Mouse (Mus musculus) limb, embryonic 15.5 days (tissue): ENCODE measurements at regions not wholly inside any gene's neighbourhood (a gene's known extent, or its start where the extent isn't known, plus 50 kb on each side); places are given as distances from the start of the nearest gene placed in this dataset.

Source experiments
- ATAC-seq: fragments of 200-750 bp; cut with Nextera tagmentation; 2 replicates; pipeline ENCODE4 v1.8.0; 2017; ENCODE audit warnings: low read depth, moderate TSS enrichment; ENCODE audit not compliant: insufficient number of reproducible peaks, low FRiP score, low TSS enrichment
- H3K27ac ChIP-seq: fragments of 300-500 bp; sonication (generic); 2 replicates; pipeline ENCODE4 v1.5.1; 2015; ENCODE audit warnings: moderate library complexity, mild to moderate bottlenecking, inconsistent platforms
- H3K27me3 ChIP-seq: fragments of 300-500 bp; sonication (generic); 2 replicates; pipeline ENCODE4 v1.6.1; 2015; ENCODE audit warnings: inconsistent platforms
- H3K36me3 ChIP-seq: fragments of 300-500 bp; sonication (generic); 2 replicates; pipeline ENCODE4 v1.6.1; 2015; ENCODE audit warnings: inconsistent platforms
- H3K4me1 ChIP-seq: fragments of 300-500 bp; sonication (generic); 2 replicates; pipeline ENCODE4 v1.6.1; 2015; ENCODE audit warnings: inconsistent platforms
- H3K4me2 ChIP-seq: fragments of 300-500 bp; sonication (generic); 2 replicates; pipeline ENCODE4 v1.6.1; 2015; ENCODE audit warnings: mild to moderate bottlenecking, inconsistent platforms
- H3K4me3 ChIP-seq: fragments of 300-500 bp; sonication (generic); 2 replicates; pipeline ENCODE4 v1.5.1; 2015; ENCODE audit warnings: mild to moderate bottlenecking, inconsistent platforms
- H3K9ac ChIP-seq: fragments of 300-500 bp; sonication (generic); 2 replicates; pipeline ENCODE4 v1.6.1; 2015; ENCODE audit warnings: inconsistent platforms
- H3K9me3 ChIP-seq: fragments of 300-500 bp; sonication (generic); 2 replicates; pipeline ENCODE4 v1.6.1; 2016; ENCODE audit warnings: inconsistent platforms
- WGBS: fragments of 180-500 bp; shearing (Covaris S2); methylation state at CpG from one replicate; pipeline ENCODE4 v1.1.7; 2015; 5-methylcytosine and 5-hydroxymethylcytosine counted together

DNA sequence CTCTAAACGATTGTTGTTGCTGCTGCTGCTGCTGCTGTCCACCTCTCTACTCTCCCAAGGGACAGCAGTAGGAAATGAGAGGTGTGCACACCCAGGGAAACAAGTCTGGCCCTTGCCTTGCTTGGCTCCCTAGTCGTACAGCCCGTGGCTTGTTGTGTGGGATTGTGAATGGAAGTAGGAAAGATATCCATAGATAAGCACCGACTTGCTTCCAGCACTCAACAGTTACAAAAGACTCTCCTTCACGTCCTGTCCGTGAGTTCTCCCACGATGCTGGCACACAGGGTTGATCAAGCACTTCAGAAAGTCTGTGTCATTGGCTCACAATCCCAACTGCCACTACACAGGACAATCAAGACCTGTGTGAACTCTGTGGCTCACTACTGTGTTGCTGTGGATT, 276.7 kb upstream of the Prox1 start:
- no peak for ATAC-seq
- H3K27me3 ChIP-seq = peaks cover 20% of the 10 kb centered on the region
- no peaks in the 10 kb centered on the region for H3K36me3 ChIP-seq
- no peak overlapping the region for H3K4me2 ChIP-seq
- H3K27ac ChIP-seq = no peak overlapping the region
- no peaks in the 10 kb centered on the region for H3K4me1 ChIP-seq
- WGBS = 78% methylated on average over 7 of the region's 7 CpGs
- no peak overlapping the region for H3K4me3 ChIP-seq
- no peaks in the 10 kb centered on the region for H3K9me3 ChIP-seq
- no peak overlapping the region for H3K9ac ChIP-seq

DNA sequence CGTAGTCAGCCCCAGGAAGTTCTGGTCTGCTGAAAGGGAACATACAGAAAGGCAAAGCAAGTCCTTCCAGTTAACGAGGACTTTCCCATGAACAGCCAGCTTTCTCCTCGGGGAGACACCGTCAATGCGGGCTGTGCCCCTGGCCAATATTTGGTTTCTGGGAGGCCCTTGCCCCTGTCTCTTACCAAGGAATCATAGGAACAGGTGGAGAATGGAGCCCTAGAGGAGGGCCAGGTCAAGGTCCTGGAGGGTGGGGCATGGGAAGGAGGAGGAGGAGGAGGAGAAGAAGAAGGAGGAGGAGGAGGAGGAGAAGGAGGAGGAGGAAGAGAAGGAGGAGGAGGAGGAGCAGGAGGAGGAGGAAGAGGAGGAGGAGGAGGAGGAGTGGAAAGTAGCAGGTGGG, 276.2 kb upstream of the Prox1 start:
- H3K9ac ChIP-seq = no peak overlapping the region
- H3K36me3 ChIP-seq = no peaks in the 10 kb centered on the region
- H3K9me3 ChIP-seq = no peaks in the 10 kb centered on the region
- no peak overlapping the region for H3K4me3 ChIP-seq
- H3K4me1 ChIP-seq = no peaks in the 10 kb centered on the region
- no peak for ATAC-seq
- 79% methylated on average over 5 of the region's 5 CpGs for WGBS
- no peak overlapping the region for H3K4me2 ChIP-seq
- peaks cover 20% of the 10 kb centered on the region for H3K27me3 ChIP-seq
- no peak overlapping the region for H3K27ac ChIP-seq

DNA sequence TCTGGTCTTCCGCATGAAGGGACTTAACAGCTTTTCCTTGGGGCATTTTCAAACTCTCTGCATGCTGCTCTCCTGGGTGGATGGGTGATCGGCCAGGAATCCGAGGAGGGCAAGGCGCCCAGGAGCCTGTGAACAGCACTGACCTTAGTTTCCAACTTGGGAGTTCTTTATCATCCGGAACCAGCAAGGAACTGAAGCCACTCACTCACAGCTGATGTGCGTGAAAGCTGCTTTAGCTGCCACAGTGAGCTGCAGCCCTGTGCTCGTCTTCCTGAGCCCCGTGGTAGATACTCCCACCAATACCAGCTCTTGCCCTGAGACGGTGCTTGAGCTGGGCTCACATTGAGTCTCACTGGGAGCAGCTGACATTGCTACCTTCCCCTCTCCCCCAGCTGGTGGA, 273.9 kb upstream of the Prox1 start:
- Histone ChIP-seq H3K4me1 (no peaks in the 10 kb centered on the region), H3K27me3 (peaks cover 18% of the 10 kb centered on the region), H3K4me3 (no peak overlapping the region), H3K9ac (no peak overlapping the region), H3K27ac (no peak overlapping the region), H3K4me2 (no peak overlapping the region), H3K9me3 (no peaks in the 10 kb centered on the region), H3K36me3 (no peaks in the 10 kb centered on the region)
- ATAC-seq = no peak
- 73% methylated on average over 9 of the region's 9 CpGs for WGBS

DNA sequence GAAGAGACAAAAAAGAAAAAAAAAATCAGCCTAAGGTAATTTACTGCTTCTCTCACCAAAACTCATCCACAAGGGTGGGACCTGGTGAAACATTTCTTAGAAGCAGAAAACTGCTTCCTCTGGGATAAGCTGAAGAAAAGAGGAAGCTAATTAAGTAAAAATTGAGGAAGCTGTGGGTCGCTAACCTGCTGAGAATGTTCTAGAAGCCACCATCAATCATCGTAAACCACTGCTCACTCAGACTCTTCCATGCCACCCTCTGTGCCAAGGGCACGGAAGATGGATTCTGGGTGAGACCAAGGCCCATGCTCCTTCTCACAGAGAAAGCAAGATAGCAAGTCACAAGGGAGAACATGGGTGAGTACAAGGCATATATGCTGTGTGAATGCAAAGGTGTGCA, 272.7 kb upstream of the Prox1 start:
- Histone ChIP-seq H3K9ac (no peak overlapping the region), H3K4me1 (no peaks in the 10 kb centered on the region), H3K9me3 (no peaks in the 10 kb centered on the region), H3K27ac (no peak overlapping the region), H3K36me3 (no peaks in the 10 kb centered on the region), H3K4me2 (no peak overlapping the region), H3K4me3 (no peak overlapping the region), H3K27me3 (peaks cover 14% of the 10 kb centered on the region)
- ATAC-seq = no peak
- 62% methylated on average over 3 of the region's 3 CpGs for WGBS

DNA sequence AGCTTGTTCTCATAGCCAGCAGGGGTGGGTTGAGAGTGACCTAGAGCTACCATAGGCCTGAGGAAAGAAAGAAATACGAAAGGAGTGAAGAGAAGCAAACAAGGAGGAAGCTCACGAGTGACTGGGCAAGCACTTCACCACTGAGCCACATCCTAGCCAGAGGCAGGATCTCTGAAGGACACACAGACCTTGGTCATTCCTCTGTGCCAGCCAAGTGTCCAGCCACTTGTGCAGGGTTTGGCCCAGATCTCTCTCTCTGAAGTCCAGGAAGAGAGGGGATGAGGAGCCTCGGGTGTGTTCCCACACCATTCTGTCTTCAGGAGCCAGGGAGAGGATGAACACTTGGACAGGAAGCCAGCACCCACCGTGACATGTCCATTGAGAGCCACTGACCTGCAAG, 271.7 kb upstream of the Prox1 start:
- WGBS = 88% methylated on average over 4 of the region's 4 CpGs
- H3K9me3 ChIP-seq = no peaks in the 10 kb centered on the region
- H3K27ac ChIP-seq = no peak overlapping the region
- H3K9ac ChIP-seq = no peak overlapping the region
- peaks cover 8% of the 10 kb centered on the region; the same call in 1 of the 2 replicates for H3K27me3 ChIP-seq
- no peaks in the 10 kb centered on the region for H3K36me3 ChIP-seq
- no peaks in the 10 kb centered on the region for H3K4me1 ChIP-seq
- ATAC-seq = no peak
- no peak overlapping the region for H3K4me2 ChIP-seq
- H3K4me3 ChIP-seq = no peak overlapping the region

DNA sequence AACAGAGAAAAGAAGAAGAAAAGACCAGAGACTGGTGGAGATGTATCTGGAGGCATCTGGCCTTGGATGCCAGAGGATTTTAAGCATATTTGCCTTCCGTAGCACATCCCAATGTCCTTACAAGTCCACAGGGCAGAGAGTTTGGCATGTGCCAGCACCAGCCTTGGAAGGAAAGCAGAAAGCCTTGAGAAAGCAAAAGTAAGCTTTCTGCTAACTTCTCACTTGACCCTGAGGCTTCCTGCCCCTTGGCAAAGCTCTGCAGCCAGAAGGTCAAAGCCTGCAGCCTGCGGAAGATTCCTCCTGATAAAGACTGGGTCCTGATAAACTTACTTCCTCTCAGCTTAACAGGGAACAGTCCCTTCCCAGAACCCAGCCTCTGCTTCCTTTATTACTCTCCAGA, 268.3 kb upstream of the Prox1 start:
- Histone ChIP-seq H3K9ac (no peak overlapping the region), H3K4me3 (no peak overlapping the region), H3K36me3 (no peaks in the 10 kb centered on the region), H3K4me2 (no peak overlapping the region), H3K4me1 (no peaks in the 10 kb centered on the region), H3K9me3 (no peaks in the 10 kb centered on the region), H3K27me3 (0 out of 2 replicates have a peak, but pooled peaks cover 3% of the 10 kb centered on the region), H3K27ac (no peak overlapping the region)
- ATAC-seq = no peak
- 68% methylated on average over 2 of the region's 2 CpGs for WGBS

DNA sequence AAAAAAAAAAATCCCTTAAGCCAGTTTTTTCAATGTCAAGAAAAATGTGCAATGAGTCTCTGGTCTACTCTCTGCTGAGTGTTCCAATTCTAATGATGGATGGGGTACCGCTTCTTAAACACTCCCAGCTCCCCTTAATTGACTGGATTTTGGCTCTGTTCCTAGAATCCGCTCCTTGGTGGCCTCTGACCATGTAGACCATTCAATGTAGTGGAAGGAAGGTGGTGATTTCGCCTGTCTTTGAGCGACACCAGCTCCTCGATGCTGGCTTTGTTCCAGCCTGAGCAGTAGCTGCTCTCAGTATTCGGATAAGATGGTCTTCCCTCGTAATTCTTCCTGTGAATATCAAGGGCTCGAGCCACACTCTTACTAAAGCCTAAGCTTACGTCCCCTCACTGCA, 252.4 kb upstream of the Prox1 start:
- 0 out of 2 replicates have a peak, but pooled peaks cover 3% of the 10 kb centered on the region for H3K27me3 ChIP-seq
- 0 out of 2 replicates have a peak, but pooled peaks cover 4% of the 10 kb centered on the region for H3K4me1 ChIP-seq
- no peak for ATAC-seq
- no peaks in the 10 kb centered on the region for H3K36me3 ChIP-seq
- no peak overlapping the region for H3K9ac ChIP-seq
- 57% methylated on average over 9 of the region's 9 CpGs for WGBS
- H3K4me3 ChIP-seq = no peak overlapping the region
- no peaks in the 10 kb centered on the region for H3K9me3 ChIP-seq
- H3K4me2 ChIP-seq = no peak overlapping the region
- no peak overlapping the region for H3K27ac ChIP-seq

DNA sequence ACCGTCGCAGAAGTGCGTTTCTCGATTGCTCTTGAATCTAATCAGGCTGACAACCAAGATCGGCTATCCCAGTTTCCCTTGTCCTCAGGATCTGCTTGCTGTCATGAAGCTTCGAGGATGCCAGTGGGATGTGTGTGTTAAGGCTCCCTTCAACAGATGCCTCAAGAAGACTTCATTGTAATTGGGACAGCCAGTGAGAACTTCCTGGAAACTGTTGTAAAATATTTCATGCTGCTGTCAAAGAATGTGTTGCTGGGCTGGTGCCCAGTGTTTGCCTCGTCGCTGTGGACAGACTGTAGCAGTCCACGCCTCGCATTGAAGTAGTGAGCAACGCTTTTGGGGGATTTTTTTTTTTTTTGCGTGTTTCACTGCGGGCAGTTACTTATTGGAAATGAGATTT, 249.2 kb upstream of the Prox1 start:
- Histone ChIP-seq H3K36me3 (no peaks in the 10 kb centered on the region), H3K9ac (no peak overlapping the region), H3K27ac (no peak overlapping the region), H3K27me3 (peaks cover 8% of the 10 kb centered on the region; the same call in 1 of the 2 replicates), H3K4me1 (peaks cover 7% of the 10 kb centered on the region; the same call in 1 of the 2 replicates), H3K4me2 (no peak overlapping the region), H3K9me3 (no peaks in the 10 kb centered on the region), H3K4me3 (no peak overlapping the region)
- WGBS = 47% methylated on average over 13 of the region's 13 CpGs
- no peak for ATAC-seq

DNA sequence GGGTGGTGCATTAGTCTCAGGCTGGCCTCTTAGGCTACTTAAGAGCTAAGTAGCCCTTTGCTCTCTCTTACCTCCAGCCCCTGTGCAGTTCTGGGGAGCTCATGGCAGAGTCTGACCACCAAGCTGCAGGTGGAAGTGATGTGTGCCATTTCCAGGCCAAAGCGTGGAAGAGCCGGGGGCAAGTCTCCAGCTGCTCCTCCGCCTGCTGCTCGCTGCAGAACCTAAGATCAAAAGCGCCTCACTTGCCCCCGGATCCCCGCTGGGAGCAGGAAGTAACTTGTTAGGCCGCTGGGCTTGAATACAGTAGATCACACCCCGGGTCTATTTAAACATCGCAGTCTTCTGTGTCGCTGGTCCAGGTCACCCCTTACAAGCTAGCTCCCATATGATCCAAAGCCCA, 246.8 kb upstream of the Prox1 start:
- Histone ChIP-seq H3K4me3 (no peak overlapping the region), H3K27me3 (peaks cover 13% of the 10 kb centered on the region; the same call in 1 of the 2 replicates), H3K4me1 (peaks cover 7% of the 10 kb centered on the region; the same call in 1 of the 2 replicates), H3K9ac (no peak overlapping the region), H3K9me3 (no peaks in the 10 kb centered on the region), H3K4me2 (no peak overlapping the region), H3K36me3 (no peaks in the 10 kb centered on the region), H3K27ac (no peak overlapping the region)
- no peak for ATAC-seq
- WGBS = 9% methylated on average over 11 of the region's 11 CpGs

DNA sequence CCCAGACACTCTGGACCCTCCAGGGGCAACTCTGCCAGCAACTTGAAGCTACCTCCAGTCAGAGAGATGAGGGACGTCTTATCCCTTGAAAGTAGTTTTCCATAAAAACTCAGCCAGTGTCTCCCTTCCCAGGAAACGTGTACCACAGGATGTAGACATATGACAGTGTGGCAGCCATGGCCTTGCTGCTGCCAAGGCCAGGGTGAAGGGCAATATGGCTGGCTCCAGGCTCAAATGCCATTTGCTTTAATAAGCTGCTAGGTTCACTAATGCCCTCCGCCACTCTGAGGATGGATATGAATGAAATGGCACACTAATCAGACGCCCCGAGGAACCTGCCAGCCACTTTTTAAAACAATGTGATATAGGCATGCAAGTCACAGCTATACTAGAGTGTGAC, 241.2 kb upstream of the Prox1 start:
- no peak for ATAC-seq
- H3K36me3 ChIP-seq = no peaks in the 10 kb centered on the region
- no peak overlapping the region for H3K4me3 ChIP-seq
- 0 out of 2 replicates have a peak, but pooled peaks cover 5% of the 10 kb centered on the region for H3K27me3 ChIP-seq
- WGBS = 82% methylated on average over 5 of the region's 5 CpGs
- no peak overlapping the region for H3K9ac ChIP-seq
- 0 out of 2 replicates have a peak, but pooled peaks cover 2% of the 10 kb centered on the region for H3K4me1 ChIP-seq
- H3K4me2 ChIP-seq = no peak overlapping the region
- H3K9me3 ChIP-seq = no peaks in the 10 kb centered on the region
- H3K27ac ChIP-seq = no peak overlapping the region

DNA sequence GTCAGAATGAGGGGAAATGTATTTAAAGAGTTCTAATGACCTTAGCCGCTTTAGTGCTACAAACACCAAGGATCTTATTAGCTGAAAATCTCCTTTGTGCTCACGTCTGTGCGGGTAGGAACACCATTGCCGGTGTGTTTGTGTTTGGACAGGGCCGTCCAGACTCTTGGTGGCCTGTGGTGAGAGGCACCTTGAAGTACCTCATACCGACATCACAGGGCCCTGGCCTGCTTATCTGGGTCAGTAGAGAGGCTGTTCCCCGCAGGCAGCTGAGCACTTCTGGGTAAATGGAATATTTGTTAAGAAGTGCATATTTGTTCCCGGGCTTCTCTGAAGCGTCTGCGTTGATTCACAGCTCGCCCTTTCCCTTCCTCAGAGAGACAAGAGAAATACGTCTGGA, 232.8 kb upstream of the Prox1 start:
- Histone ChIP-seq H3K4me2 (no peak overlapping the region), H3K36me3 (no peaks in the 10 kb centered on the region), H3K4me3 (no peak overlapping the region), H3K4me1 (no peaks in the 10 kb centered on the region), H3K27ac (no peak overlapping the region), H3K27me3 (peaks cover 6% of the 10 kb centered on the region; the same call in 1 of the 2 replicates), H3K9ac (no peak overlapping the region), H3K9me3 (no peaks in the 10 kb centered on the region)
- WGBS = 60% methylated on average over 12 of the region's 12 CpGs
- no peak for ATAC-seq

DNA sequence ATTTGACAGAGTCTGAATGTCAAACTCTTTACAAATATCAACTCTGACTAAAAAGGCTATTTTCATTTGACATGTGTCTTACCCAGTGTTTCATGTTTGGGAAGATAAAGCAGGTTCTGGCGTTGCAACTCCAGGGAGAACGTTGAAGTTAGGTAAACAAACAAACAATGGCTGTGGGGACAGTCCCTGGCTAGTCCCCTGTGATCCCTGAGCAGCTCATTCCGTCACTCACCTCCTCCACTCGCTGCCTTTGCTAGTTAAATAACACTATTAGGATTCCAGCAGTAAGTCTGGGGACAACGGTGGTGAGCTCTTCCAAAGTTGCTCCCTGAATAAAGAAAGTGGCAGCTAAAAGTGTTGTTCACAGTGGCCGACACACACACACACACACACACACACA, 227.8 kb upstream of the Prox1 start:
- 50% methylated on average over 6 of the region's 6 CpGs for WGBS
- ATAC-seq = no peak
- H3K27me3 ChIP-seq = no peaks in the 10 kb centered on the region
- H3K4me3 ChIP-seq = no peak overlapping the region
- H3K4me2 ChIP-seq = no peak overlapping the region
- H3K9me3 ChIP-seq = no peaks in the 10 kb centered on the region
- H3K9ac ChIP-seq = no peak overlapping the region
- no peaks in the 10 kb centered on the region for H3K36me3 ChIP-seq
- H3K27ac ChIP-seq = no peak overlapping the region
- no peaks in the 10 kb centered on the region for H3K4me1 ChIP-seq

DNA sequence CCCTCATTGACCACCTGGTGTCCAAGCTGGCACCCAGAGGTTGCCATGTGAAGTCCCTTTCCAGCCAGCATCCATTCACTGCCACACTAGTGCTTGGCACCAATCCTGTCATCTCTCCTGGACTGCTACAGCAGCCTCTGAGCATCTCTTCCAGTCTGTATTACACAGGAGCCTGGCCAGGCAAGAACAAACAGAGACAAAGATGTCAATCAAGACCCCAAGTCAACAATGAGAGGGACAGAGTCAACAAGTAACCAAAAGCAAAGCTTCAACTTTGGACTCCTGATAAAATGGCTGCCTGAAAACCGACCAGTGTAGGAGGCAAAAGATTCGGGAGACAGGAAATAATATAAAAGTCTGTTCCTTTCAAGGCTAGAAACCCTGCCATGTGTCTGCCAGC, 227.3 kb upstream of the Prox1 start:
- Histone ChIP-seq H3K4me1 (no peaks in the 10 kb centered on the region), H3K27me3 (no peaks in the 10 kb centered on the region), H3K9ac (no peak overlapping the region), H3K4me3 (no peak overlapping the region), H3K27ac (no peak overlapping the region), H3K9me3 (no peaks in the 10 kb centered on the region), H3K4me2 (no peak overlapping the region), H3K36me3 (no peaks in the 10 kb centered on the region)
- 38% methylated on average over 2 of the region's 2 CpGs for WGBS
- no peak for ATAC-seq
